In the genomic region with DNA sequence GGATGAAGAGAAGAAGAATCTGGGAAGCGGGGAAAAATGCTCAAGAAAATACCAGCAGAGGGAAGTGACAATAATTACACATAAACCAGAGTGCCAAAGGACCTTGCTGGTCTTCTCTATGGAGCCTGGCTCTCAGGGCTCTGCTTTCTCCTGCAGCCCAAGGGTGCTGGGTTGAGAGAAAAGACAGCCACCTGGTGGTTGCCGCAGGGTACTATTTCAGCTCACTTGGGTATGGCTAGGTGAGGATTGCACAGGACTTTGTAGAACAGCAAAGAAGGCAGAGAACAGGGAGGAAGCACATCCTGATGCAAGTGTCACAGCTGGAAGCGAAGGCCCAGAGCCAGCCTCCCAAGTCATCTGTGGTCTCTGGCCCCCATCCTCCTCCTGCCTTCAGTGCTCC, we compare ENCODE assay signal across 9 mouse cellular contexts.
DNase-seq lines count a peak whose midpoint lies in the region; ATAC-seq and TF ChIP-seq lines count a peak whose summit lies in the region.
"Had no signal": no experiment of that assay in that cellular context is flagged by ENCODE, and none has a peak within 500 bp of the region (broad histone marks: within the 10 kb centered on the region; RNA-seq: fewer than 3 reads in every experiment).

No protein-coding gene starts in this region.

- H3K4me3 ChIP-seq in neural tube, embryonic 15.5 days (replicated peaks) = no peak overlapping the region
- no peak overlapping the region for H3K4me3 ChIP-seq in layer of hippocampus, adult 2 months
- H3K4me3 ChIP-seq: megakaryocyte, embryonic 14.5 days had no signal

- no peaks in the 10 kb centered on the region for H3K27me3 ChIP-seq in neural tube, embryonic 15.5 days (replicated peaks)
- H3K27me3 ChIP-seq: megakaryocyte, embryonic 14.5 days had no signal

- DNase-seq in neural tube, embryonic 10.5 days (ENCODE audit: extremely low spot score, low spot score) = peak; percentile 30
- peak; percentile 86 to 88 for DNase-seq in cerebellum, postnatal 10 days
- peak; percentile 32 to 68 for DNase-seq in frontal cortex, postnatal 14 days (ENCODE audit: low spot score in 2 of 2)
- DNase-seq in layer of hippocampus, adult 2 months (ENCODE audit: low spot score in 2 of 2) = peak; percentile 65 to 67
- peak; percentile 12 for DNase-seq in lung, postnatal 25 days (ENCODE audit: low spot score)
- peak; percentile 42 to 58 for DNase-seq in right cerebral cortex, postnatal 36 days (ENCODE audit: low spot score in 2 of 2)
- no peak for DNase-seq in spleen, postnatal 14 days (ENCODE audit: low spot score in 2 of 2)

- no peak overlapping the region for H3K9ac ChIP-seq in neural tube, embryonic 15.5 days (replicated peaks)

- peak; percentile 88 for TF ChIP-seq CTCF in layer of hippocampus, adult 2 months (conservative IDR thresholded peaks at IDR 0.05)

- H3K4me1 ChIP-seq in neural tube, embryonic 15.5 days = no peaks in the 10 kb centered on the region; the same call in 1 of the 2 replicates
- H3K4me1 ChIP-seq: megakaryocyte, embryonic 14.5 days had no signal

- no peak; the same call in 1 of the 2 replicates for ATAC-seq in neural tube, embryonic 15.5 days (ENCODE audit: low FRiP score)

- 53% methylated on average over 3 of the region's 3 CpGs for WGBS in neural tube, embryonic 15.5 days

- no peak overlapping the region for H3K4me2 ChIP-seq in neural tube, embryonic 15.5 days

- no peaks in the 10 kb centered on the region for H3K9me3 ChIP-seq in neural tube, embryonic 15.5 days (replicated peaks)
- H3K9me3 ChIP-seq: megakaryocyte, embryonic 14.5 days had no signal

- no peaks in the 10 kb centered on the region for H3K36me3 ChIP-seq in neural tube, embryonic 15.5 days

- no peak overlapping the region for H3K27ac ChIP-seq in neural tube, embryonic 15.5 days (replicated peaks)
- H3K27ac ChIP-seq in layer of hippocampus, adult 2 months = peak overlapping the region; percentile 15; the same call in 1 of the 2 replicates

Comparison
In these comparisons a context has a peak if more than half of its experiments do, and no peak if none do; other contexts are left out.
1. DNase-seq: peak in neural tube, embryonic 10.5 days (single experiment), cerebellum, postnatal 10 days (2 of 2), frontal cortex, postnatal 14 days (2 of 2), layer of hippocampus, adult 2 months (2 of 2), lung, postnatal 25 days (single experiment) and right cerebral cortex, postnatal 36 days (2 of 2); none in spleen, postnatal 14 days (0 of 2).